Mouse (Mus musculus): ENCODE measurements around the gene Zfp710. TPM values are rescaled to one million over a fixed set of nuclear protein-coding genes. Genes with fewer than 3 reads are reported as not detected.

The Zfp710 gene
- polyA plus RNA-seq, 1 experiment from 2014 or later: 17.0 TPM

GRCm38 (mm10) chr7:80138375-80138774, 113.8 kb downstream of the Zfp710 start:
- H3K27me3 ChIP-seq (ENCODE audit: control insufficient read depth, insufficient read depth, low read length): no peaks in the 10 kb centered on the region
- H3K36me3 ChIP-seq (ENCODE audit: control insufficient read depth, insufficient read depth, low read length): no peaks in the 10 kb centered on the region
- WGBS: 68% methylated on average over 1 of the region's 1 CpGs
- no peak overlapping the region for H3K4me3 ChIP-seq (replicated peaks; ENCODE audit: low read depth, low read length)
- ATAC-seq (ENCODE audit: low FRiP score, low TSS enrichment) (no peak), DNase-seq (no peak)
- 0 out of 2 replicates have a peak, but pooled peaks cover 3% of the 10 kb centered on the region for H3K4me1 ChIP-seq (ENCODE audit: control insufficient read depth, insufficient read depth, low read length)
- no peak overlapping the region for H3K27ac ChIP-seq (replicated peaks; ENCODE audit: low read depth, low read length)
- no peaks in the 10 kb centered on the region for H3K9me3 ChIP-seq (ENCODE audit: control insufficient read depth, low read length)
- H3K9ac ChIP-seq (replicated peaks; ENCODE audit: low read length): no peak overlapping the region
- no peak overlapping the region for H3K4me2 ChIP-seq (ENCODE audit: low read length)

GRCm38 (mm10) chr7:80140815-80141214, 116.2 kb downstream of the Zfp710 start:
- peak; percentile 90 for DNase-seq
- no peak overlapping the region for H3K27ac ChIP-seq (replicated peaks; ENCODE audit: low read depth, low read length)
- no peak overlapping the region for H3K9ac ChIP-seq (replicated peaks; ENCODE audit: low read length)
- no peaks in the 10 kb centered on the region for H3K36me3 ChIP-seq (ENCODE audit: control insufficient read depth, insufficient read depth, low read length)
- ATAC-seq (ENCODE audit: low FRiP score, low TSS enrichment): peak; percentile 62; the same call in 1 of the 2 replicates
- H3K27me3 ChIP-seq (ENCODE audit: control insufficient read depth, insufficient read depth, low read length): no peaks in the 10 kb centered on the region
- WGBS: 17% methylated on average over 9 of the region's 9 CpGs
- H3K9me3 ChIP-seq (ENCODE audit: control insufficient read depth, low read length): no peaks in the 10 kb centered on the region
- H3K4me2 ChIP-seq (ENCODE audit: low read length): no peak overlapping the region
- no peaks in the 10 kb centered on the region for H3K4me1 ChIP-seq (ENCODE audit: control insufficient read depth, insufficient read depth, low read length)
- no peak overlapping the region for H3K4me3 ChIP-seq (replicated peaks; ENCODE audit: low read depth, low read length)

Other genes starting within 250 kb of the Zfp710 start
- gene Mesp1, start 231.0 kb upstream of the Zfp710 start, polyA plus RNA-seq (2014; fragmentation: Nextera tagmentation; extraction: Ambion mirVana): 0.23 and 0.33 TPM in 2 replicates
- 1.1 and 1.8 TPM in 2 replicates for gene Mesp2, start 214.1 kb upstream of the Zfp710 start, polyA plus RNA-seq (2014; fragmentation: Nextera tagmentation; extraction: Ambion mirVana)
- 2.1 and 4.1 TPM in 2 replicates for gene Anpep, start 163.8 kb upstream of the Zfp710 start, polyA plus RNA-seq (2014; fragmentation: Nextera tagmentation; extraction: Ambion mirVana)
- 43.6 and 51.1 TPM in 2 replicates for gene Ap3s2, start 104.2 kb upstream of the Zfp710 start, polyA plus RNA-seq (2014; fragmentation: Nextera tagmentation; extraction: Ambion mirVana)
- 15.4 and 17.9 TPM in 2 replicates for gene Arpin, start 89.5 kb upstream of the Zfp710 start, polyA plus RNA-seq (2014; fragmentation: Nextera tagmentation; extraction: Ambion mirVana)
- gene Idh2, start 90.6 kb downstream of the Zfp710 start, polyA plus RNA-seq (2014; fragmentation: Nextera tagmentation; extraction: Ambion mirVana): 203 and 232 TPM in 2 replicates
- 19.8 and 21.9 TPM in 2 replicates for gene Sema4b, start 162.0 kb downstream of the Zfp710 start, polyA plus RNA-seq (2014; fragmentation: Nextera tagmentation; extraction: Ambion mirVana)
- 24.2 and 26.7 TPM in 2 replicates for gene Cib1, start 208.0 kb downstream of the Zfp710 start, polyA plus RNA-seq (2014; fragmentation: Nextera tagmentation; extraction: Ambion mirVana)
- gene Gdpgp1, start 208.1 kb downstream of the Zfp710 start, polyA plus RNA-seq (2014; fragmentation: Nextera tagmentation; extraction: Ambion mirVana): 4.0 TPM in 2 replicates
- 1.2 and 2.2 TPM in 2 replicates for gene Ttll13, start 221.6 kb downstream of the Zfp710 start, polyA plus RNA-seq (2014; fragmentation: Nextera tagmentation; extraction: Ambion mirVana)
- 67.3 and 70.8 TPM in 2 replicates for gene Ngrn, start 236.4 kb downstream of the Zfp710 start, polyA plus RNA-seq (2014; fragmentation: Nextera tagmentation; extraction: Ambion mirVana)
- 18.8 and 21.9 TPM in 2 replicates for gene Vps33b, start 244.8 kb downstream of the Zfp710 start, polyA plus RNA-seq (2014; fragmentation: Nextera tagmentation; extraction: Ambion mirVana)